Comparison of ENCODE assay signal across 15 mouse cellular contexts in genomic region chr9:51928659-51929058, GRCm38 (mm10). TPM values are rescaled to one million over a fixed set of nuclear protein-coding genes. Genes with fewer than 3 reads are reported as not detected.
A peak's percentile ranks its signal among the peaks of the same experiment; 100 is the strongest.
DNase-seq lines count a peak whose midpoint lies in the region; ATAC-seq lines count a peak whose summit lies in the region.
"Had no signal": no experiment of that assay in that cellular context is flagged by ENCODE, and none has a peak within 500 bp of the region (broad histone marks: within the 10 kb centered on the region; RNA-seq: fewer than 3 reads in every experiment).

No protein-coding gene starts in this region.

- H3K4me1 ChIP-seq in lung, embryonic 15.5 days, result peaks cover 51% of the 10 kb centered on the region
- H3K4me1 ChIP-seq in embryonic facial prominence, embryonic 10.5 days, result peaks cover 20% of the 10 kb centered on the region
- H3K4me1 ChIP-seq in limb, embryonic 11.5 days (ENCODE audit: control insufficient read depth, insufficient read depth, low read length), result peaks cover 13% of the 10 kb centered on the region

- no peaks in the 10 kb centered on the region for H3K36me3 ChIP-seq in lung, embryonic 15.5 days
- H3K36me3 ChIP-seq in embryonic facial prominence, embryonic 10.5 days (replicated peaks), result no peaks in the 10 kb centered on the region
- no peaks in the 10 kb centered on the region for H3K36me3 ChIP-seq in limb, embryonic 11.5 days (ENCODE audit: control insufficient read depth, insufficient read depth, low read length)
- H3K36me3 ChIP-seq: heart, embryonic 10.5 days; liver, embryonic 12.5 days had no signal

- no peak for ATAC-seq in lung, embryonic 15.5 days (ENCODE audit: borderline replicate concordance, extremely low read depth, low FRiP score, low TSS enrichment)
- no peak for ATAC-seq in limb, embryonic 11.5 days (ENCODE audit: insufficient number of reproducible peaks, low FRiP score, low TSS enrichment, low read depth)
- ATAC-seq: forebrain, embryonic 14.5 days; liver, embryonic 12.5 days had no signal

- no peak overlapping the region for H3K4me3 ChIP-seq in lung, embryonic 15.5 days
- no peak overlapping the region for H3K4me3 ChIP-seq in embryonic facial prominence, embryonic 10.5 days
- no peak overlapping the region for H3K4me3 ChIP-seq in limb, embryonic 11.5 days (ENCODE audit: low read depth, low read length)
- H3K4me3 ChIP-seq: heart, embryonic 10.5 days; liver, embryonic 12.5 days had no signal

- H3K27ac ChIP-seq in lung, embryonic 15.5 days, result peak overlapping the region; percentile 80
- H3K27ac ChIP-seq in embryonic facial prominence, embryonic 10.5 days (replicated peaks), result peak overlapping the region; percentile 26; the same call in 1 of the 2 replicates
- H3K27ac ChIP-seq in limb, embryonic 11.5 days (replicated peaks; ENCODE audit: low read depth, low read length), result no peak overlapping the region
- H3K27ac ChIP-seq: heart, embryonic 10.5 days; liver, embryonic 12.5 days had no signal

- DNase-seq in cerebellum, postnatal 14 days, result peak; percentile 37 to 39
- no peak for DNase-seq in cerebellum, postnatal 4 days (ENCODE audit: low spot score in 2 of 2)
- DNase-seq in lung, postnatal 10 days, result no peak
- DNase-seq in embryonic facial prominence, embryonic 10.5 days (ENCODE audit: low spot score), result no peak
- DNase-seq in limb, embryonic 11.5 days (ENCODE audit: low spot score), result peak; percentile 40
- DNase-seq in retina, embryonic 14.5 days (ENCODE audit: low spot score), result no peak
- no peak for DNase-seq in left cerebral cortex, postnatal 25 days (ENCODE audit: low spot score in 2 of 2)
- DNase-seq: cerebellum, adult 9-10 months; heart, postnatal 36 days; kidney, adult 18-20 months; kidney, postnatal 25 days had no signal

- intact Hi-C loops in left cerebral cortex, postnatal 25 days (cut with DNase I), result no loop called here

- WGBS in lung, embryonic 15.5 days, result 34% methylated on average over 7 of the region's 7 CpGs
- WGBS in embryonic facial prominence, embryonic 10.5 days, result 64% methylated on average over 7 of the region's 7 CpGs
- WGBS in limb, embryonic 11.5 days, result 43% methylated on average over 7 of the region's 7 CpGs

- H3K9ac ChIP-seq in lung, embryonic 15.5 days, result no peak overlapping the region
- no peak overlapping the region for H3K9ac ChIP-seq in limb, embryonic 11.5 days (ENCODE audit: low read length)
- H3K9ac ChIP-seq: liver, embryonic 12.5 days had no signal

- H3K9me3 ChIP-seq in lung, embryonic 15.5 days, result no peaks in the 10 kb centered on the region
- H3K9me3 ChIP-seq in embryonic facial prominence, embryonic 10.5 days, result no peaks in the 10 kb centered on the region
- no peaks in the 10 kb centered on the region for H3K9me3 ChIP-seq in limb, embryonic 11.5 days (ENCODE audit: control insufficient read depth, low read length)
- H3K9me3 ChIP-seq: heart, embryonic 10.5 days; liver, embryonic 12.5 days had no signal

- H3K4me2 ChIP-seq in lung, embryonic 15.5 days, result no peak overlapping the region
- H3K4me2 ChIP-seq in limb, embryonic 11.5 days (ENCODE audit: low read depth, severe bottlenecking), result no peak overlapping the region
- H3K4me2 ChIP-seq: liver, embryonic 12.5 days had no signal

- H3K27me3 ChIP-seq in lung, embryonic 15.5 days, result no peaks in the 10 kb centered on the region
- no peaks in the 10 kb centered on the region for H3K27me3 ChIP-seq in embryonic facial prominence, embryonic 10.5 days (replicated peaks; ENCODE audit: low read depth, poor library complexity, severe bottlenecking)
- no peaks in the 10 kb centered on the region for H3K27me3 ChIP-seq in limb, embryonic 11.5 days (ENCODE audit: control insufficient read depth, insufficient read depth, low read length)
- H3K27me3 ChIP-seq: liver, embryonic 12.5 days had no signal

RNA-seq across cellular contexts. Expression of gene Fdx1, which starts 34.7 kb away (rescaled TPM):
- 103 and 109 TPM in 2 replicates for polyA plus RNA-seq in lung, embryonic 15.5 days (2015; fragmentation: Nextera tagmentation; extraction: Ambion mirVana)
- 53.9 and 59.5 TPM in 2 replicates for polyA plus RNA-seq in embryonic facial prominence, embryonic 10.5 days (2016; fragmentation: Nextera tagmentation; extraction: Ambion mirVana)
- polyA plus RNA-seq in limb, embryonic 11.5 days (2014; fragmentation: Nextera tagmentation; extraction: Ambion mirVana), result 63.9 and 67.6 TPM in 2 replicates
- 10 to 100 TPM; 18.3 to 19.4 TPM for total RNA-seq in left cerebral cortex, postnatal 25 days (2021)

Comparison
In these comparisons a context has a peak if more than half of its experiments do, and no peak if none do; other contexts are left out.
1. DNase-seq: peak in cerebellum, postnatal 14 days (2 of 2) and limb, embryonic 11.5 days (single experiment); none in cerebellum, postnatal 4 days (0 of 2), lung, postnatal 10 days (single experiment), embryonic facial prominence, embryonic 10.5 days (single experiment), retina, embryonic 14.5 days (single experiment) and left cerebral cortex, postnatal 25 days (0 of 2).